Mouse (Mus musculus) CH12.LX (cell line): ENCODE results near the gene Dennd5a. TPM values are rescaled to one million over a fixed set of nuclear protein-coding genes. Genes with fewer than 3 reads are reported as not detected.
A peak's percentile ranks its signal among the peaks of the same experiment; 100 is the strongest.

Source experiments
- DNase-seq: peaks from one replicate; pipeline ENCODE4 v3.0.0-alpha.2; 2013; ENCODE audit errors: extremely low read depth
- H3K27ac ChIP-seq: 2 replicates; pipeline ENCODE4 v1.5.1; 2012; ENCODE audit warnings: low read depth, mild to moderate bottlenecking, control low read depth, moderate library complexity; ENCODE audit not compliant: insufficient read depth
- H3K27me3 ChIP-seq: replicated peaks from 2 replicates; pipeline ENCODE3; 2012; ENCODE audit warnings: inconsistent platforms
- H3K36me3 ChIP-seq, 2 experiments: replicated peaks in 1 of 2; 2 replicates each; pipeline versions ENCODE3 to v1.6.1; 2012; ENCODE audit warnings: inconsistent platforms in 1 of 2, low read length in 1 of 2, mild to moderate bottlenecking in 1 of 2, mixed read lengths in 1 of 2, moderate library complexity in 1 of 2; ENCODE audit not compliant: control insufficient read depth in 1 of 2, insufficient read depth in 1 of 2
- H3K4me1 ChIP-seq, 2 experiments: 2 replicates each; pipeline ENCODE4 v1.6.1; 2012; ENCODE audit warnings: inconsistent platforms in 1 of 2, moderate library complexity in 1 of 2; ENCODE audit not compliant: insufficient read depth in 2 of 2, control insufficient read depth in 1 of 2
- H3K4me2 ChIP-seq: 2 replicates; pipeline ENCODE4 v1.6.1; 2012; ENCODE audit warnings: low read depth, mild to moderate bottlenecking, control low read depth; ENCODE audit not compliant: poor library complexity, insufficient read depth, severe bottlenecking
- H3K4me3 ChIP-seq, 3 experiments: fragments of 150-350 bp in 1 of 3; sonication (generic) in 1 of 3; replicated peaks in 1 of 3; 2 replicates each; pipeline versions ENCODE3 to v1.5.1; 2011 to 2012; ENCODE audit warnings: low read depth in 2 of 3, low read length in 2 of 3, mild to moderate bottlenecking in 2 of 3, moderate library complexity in 2 of 3, control low read depth in 1 of 3, improper control_type of control experiment in 1 of 3, inconsistent platforms in 1 of 3, mixed read lengths in 1 of 3; ENCODE audit not compliant: poor library complexity in 1 of 3
- H3K79me2 ChIP-seq: replicated peaks from 2 replicates; pipeline ENCODE4 v1.6.1; 2012; ENCODE audit warnings: mild to moderate bottlenecking, moderate library complexity; ENCODE audit not compliant: control insufficient read depth, poor library complexity, insufficient read depth, severe bottlenecking; ENCODE audit errors: extremely low read depth
- H3K9ac ChIP-seq: 2 replicates; pipeline ENCODE4 v1.6.1; 2012; ENCODE audit warnings: low read depth, mild to moderate bottlenecking, control low read depth, moderate library complexity; ENCODE audit not compliant: insufficient read depth
- H3K9me3 ChIP-seq: replicated peaks from 2 replicates; pipeline ENCODE3; 2012; ENCODE audit warnings: low read length, inconsistent platforms, mixed read lengths
- BHLHE40 ChIP-seq: IDR thresholded peaks from 2 replicates; pipeline ENCODE4 v1.6.1; 2011; ENCODE audit warnings: mild to moderate bottlenecking, low read depth, low read length, improper control_type of control experiment
- CTCF ChIP-seq, 2 experiments: IDR thresholded peaks in 1 of 2; conservative IDR thresholded peaks in 1 of 2; 2 replicates each; pipeline ENCODE4 v1.5.1; 2011 to 2012; ENCODE audit warnings: low read depth in 2 of 2, low read length in 2 of 2, improper control_type of control experiment in 1 of 2, inconsistent platforms in 1 of 2, mild to moderate bottlenecking in 1 of 2, moderate library complexity in 1 of 2
- IRF4 ChIP-seq: IDR thresholded peaks from 2 replicates; pipeline ENCODE4 v1.6.1; 2014; ENCODE audit warnings: low read depth, mild to moderate bottlenecking, inconsistent platforms, low read length, improper control_type of control experiment
- JUN ChIP-seq: IDR thresholded peaks from 2 replicates; pipeline ENCODE4 v1.6.1; 2011; ENCODE audit warnings: low read depth, mild to moderate bottlenecking, low read length, improper control_type of control experiment, moderate library complexity; ENCODE audit not compliant: insufficient read depth
- MXI1 ChIP-seq: IDR thresholded peaks from 2 replicates; pipeline ENCODE4 v1.6.1; 2011; ENCODE audit warnings: mild to moderate bottlenecking, low read depth, low read length, improper control_type of control experiment
- MYC ChIP-seq: IDR thresholded peaks from 2 replicates; pipeline ENCODE4 v1.6.1; 2011; ENCODE audit warnings: low read depth, mild to moderate bottlenecking, improper control_type of control experiment, low read length
- NRF1 ChIP-seq: IDR thresholded peaks from 2 replicates; pipeline ENCODE4 v1.6.1; 2014; ENCODE audit warnings: low read depth, mild to moderate bottlenecking, inconsistent platforms, low read length, improper control_type of control experiment, moderate library complexity
- RAD21 ChIP-seq: IDR thresholded peaks from 2 replicates; pipeline ENCODE4 v1.6.1; 2011; ENCODE audit warnings: low read depth, mild to moderate bottlenecking, low read length, improper control_type of control experiment, moderate library complexity
- SMC3 ChIP-seq: IDR thresholded peaks from 2 replicates; pipeline ENCODE4 v1.6.1; 2011; ENCODE audit warnings: low read depth, low read length, improper control_type of control experiment
- ZC3H11A ChIP-seq: IDR thresholded peaks from 2 replicates; pipeline ENCODE4 v1.6.1; 2012; ENCODE audit warnings: low read depth, mild to moderate bottlenecking, inconsistent platforms, low read length, improper control_type of control experiment
- ZKSCAN1 ChIP-seq: IDR thresholded peaks from 2 replicates; pipeline ENCODE4 v1.6.1; 2012; ENCODE audit warnings: low read depth, inconsistent platforms, low read length, improper control_type of control experiment, borderline replicate concordance
- ZNF384 ChIP-seq: IDR thresholded peaks from 2 replicates; pipeline ENCODE4 v1.6.1; 2012; ENCODE audit warnings: low read depth, low read length, improper control_type of control experiment, inconsistent platforms
- dilution Hi-C: fragments of 300-500 bp; cut with MboI; formaldehyde crosslinking; loops from 2 replicates; pipeline ENCODE4 v1.14.3; 2020; ENCODE audit warnings: low sequenced_read_pairs; ENCODE audit not compliant: extremely low pct_unique_long_range_greater_than_20kb, extremely low pct_ligation_motif_present
- in situ Hi-C: fragments of 300-500 bp; cut with MboI; formaldehyde crosslinking; loops from 3 replicates; pipeline ENCODE4 v1.14.3; 2019; ENCODE audit warnings: low sequenced_read_pairs, low pct_ligation_motif_present, low pct_unique_long_range_greater_than_20kb, mixed read lengths
- polyA plus RNA-seq: library from polyadenylated mRNA; unstranded; fragments of >175 nt; gene quantifications from 2 replicates; pipeline ENCODE4 v1.2.1, GENCODE M21; 2012; ENCODE audit warnings: low read depth; ENCODE audit not compliant: insufficient read length
- total RNA-seq, 2 experiments: library from RNA; depleted of rRNA; stranded (reverse); fragments of 300-350 nt in 1 of 2; fragments of >200 nt in 1 of 2; gene quantifications; 2 replicates each; pipeline ENCODE4 v1.2.3; 2012 to 2014

The Dennd5a gene
- total and polyA plus RNA-seq, 3 experiments, result 20.7 to 29.5 (median 24.6) TPM

DNA sequence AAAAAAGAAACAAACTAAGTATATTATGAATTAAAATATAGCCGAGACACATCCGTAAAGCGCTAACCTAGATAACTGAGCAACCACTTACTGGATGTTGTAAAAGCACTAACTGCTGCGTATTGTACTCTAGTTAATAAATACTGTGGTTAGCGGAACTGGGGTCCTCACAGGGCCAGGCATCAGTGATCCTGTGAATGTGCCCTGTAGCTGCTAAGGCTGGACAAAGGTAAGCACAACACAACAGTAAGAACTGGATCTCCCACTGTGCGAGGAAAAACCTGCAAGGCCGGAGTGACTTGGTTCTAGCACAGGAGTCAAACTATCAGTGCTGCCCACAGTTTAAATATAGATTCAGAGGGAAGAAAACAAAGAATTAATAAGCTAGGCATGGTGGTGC lies 100.1 kb downstream of the Dennd5a start:
- in situ Hi-C loops, result no loop called here
- no peaks in the 10 kb centered on the region for H3K9me3 ChIP-seq
- H3K4me1 ChIP-seq, result peaks cover 0 to 10% of the 10 kb centered on the region in 2 experiments; a peak in 1 of 4 replicates
- no peak overlapping the region for H3K4me2 ChIP-seq
- DNase-seq, result no peak
- H3K36me3 ChIP-seq, result no peaks in the 10 kb centered on the region
- H3K4me3 ChIP-seq, result no peak overlapping the region
- no peaks in the 10 kb centered on the region for H3K27me3 ChIP-seq
- dilution Hi-C loops, result no loop called here
- no peak overlapping the region for H3K9ac ChIP-seq
- TF ChIP-seq SMC3 (no peak), BHLHE40 (no peak), ZNF384 (no peak)
- H3K79me2 ChIP-seq, result no peaks in the 10 kb centered on the region
- H3K27ac ChIP-seq, result no peak overlapping the region

- H3K79me2 ChIP-seq, result no peaks in the 10 kb centered on the region
- no peaks in the 10 kb centered on the region for H3K9me3 ChIP-seq
- H3K9ac ChIP-seq, result no peak overlapping the region
- dilution Hi-C loops, result no loop called here
- no peak overlapping the region for H3K4me3 ChIP-seq
- no peak for DNase-seq
- H3K27ac ChIP-seq, result no peak overlapping the region
- no peaks in the 10 kb centered on the region for H3K36me3 ChIP-seq
- H3K27me3 ChIP-seq, result no peaks in the 10 kb centered on the region
- peaks cover 0 to 10% of the 10 kb centered on the region in 2 experiments; a peak in 1 of 4 replicates for H3K4me1 ChIP-seq
- 0 out of 2 replicates have a peak, but pooled peaks have one; percentile 6 for TF ChIP-seq BHLHE40
- no peak for TF ChIP-seq ZC3H11A
- TF ChIP-seq, all 38 proteins: peak for 1
- in situ Hi-C loops, result no loop called here
- H3K4me2 ChIP-seq, result no peak overlapping the region
Observed at GRCm38 (mm10) chr7:109859354-109859753, 100.9 kb downstream of the Dennd5a start.

- dilution Hi-C loops (no loop called here), in situ Hi-C loops (no loop called here)
- no peak overlapping the region for H3K4me2 ChIP-seq
- no peaks in the 10 kb centered on the region for H3K36me3 ChIP-seq
- no peaks in the 10 kb centered on the region for H3K4me1 ChIP-seq
- no peaks in the 10 kb centered on the region for H3K79me2 ChIP-seq
- H3K27ac ChIP-seq, result no peak overlapping the region
- TF ChIP-seq MXI1 (no peak), RAD21 (no peak), ZKSCAN1 (no peak), BHLHE40 (no peak), ZC3H11A (no peak), NRF1 (no peak), MYC (no peak), JUN (no peak), IRF4 (no peak), CTCF (conservative IDR thresholded peaks at IDR 0.05 in 1 of 2, IDR thresholded peaks at IDR 0.05 in 1 of 2; ENCODE audit: low read depth in 2 of 2, low read length in 2 of 2) (no peak)
- H3K9me3 ChIP-seq, result no peaks in the 10 kb centered on the region
- no peak overlapping the region for H3K4me3 ChIP-seq
- no peak overlapping the region for H3K9ac ChIP-seq
- no peak for DNase-seq
- H3K27me3 ChIP-seq, result no peaks in the 10 kb centered on the region
Observed at GRCm38 (mm10) chr7:109852752-109853212, 107.5 kb downstream of the Dennd5a start.
